Mouse (Mus musculus): ENCODE measurements around the gene Pmp22. TPM values are rescaled to one million over a fixed set of nuclear protein-coding genes. Genes with fewer than 3 reads are reported as not detected.

Pmp22 gene
- polyA plus RNA-seq, 1 experiment = not detected

GRCm38 (mm10) chr11:63103256-63103655 lies 25.5 kb upstream of the Pmp22 start:
- Histone ChIP-seq H3K4me1 (ENCODE audit: control insufficient read depth, insufficient read depth, low read length) (no peaks in the 10 kb centered on the region), H3K4me3 (ENCODE audit: insufficient read depth, low read depth, low read length) (no peak overlapping the region), H3K27ac (ENCODE audit: insufficient read depth, low read depth, low read length) (no peak overlapping the region)
- no peak for TF ChIP-seq CTCF (IDR thresholded peaks at IDR 0.05; ENCODE audit: insufficient read depth, low read depth, low read length)
- TF ChIP-seq POLR2A (IDR thresholded peaks at IDR 0.05; ENCODE audit: insufficient read depth, low read depth, low read length) = no peak
- 93% methylated on average over 7 of the region's 7 CpGs for WGBS

GRCm38 (mm10) chr11:63104026-63104425 lies 24.8 kb upstream of the Pmp22 start:
- H3K4me3 ChIP-seq (ENCODE audit: insufficient read depth, low read depth, low read length) = no peak overlapping the region
- no peak for TF ChIP-seq POLR2A (IDR thresholded peaks at IDR 0.05; ENCODE audit: insufficient read depth, low read depth, low read length)
- no peak for TF ChIP-seq CTCF (IDR thresholded peaks at IDR 0.05; ENCODE audit: insufficient read depth, low read depth, low read length)
- no peak overlapping the region for H3K27ac ChIP-seq (ENCODE audit: insufficient read depth, low read depth, low read length)
- 85% methylated on average over 2 of the region's 2 CpGs for WGBS
- no peaks in the 10 kb centered on the region for H3K4me1 ChIP-seq (ENCODE audit: control insufficient read depth, insufficient read depth, low read length)

GRCm38 (mm10) chr11:63109230-63109775 lies 19.5 kb upstream of the Pmp22 start:
- TF ChIP-seq POLR2A (IDR thresholded peaks at IDR 0.05; ENCODE audit: insufficient read depth, low read depth, low read length) = no peak
- TF ChIP-seq CTCF (IDR thresholded peaks at IDR 0.05; ENCODE audit: insufficient read depth, low read depth, low read length) = no peak
- H3K4me3 ChIP-seq (ENCODE audit: insufficient read depth, low read depth, low read length) = no peak overlapping the region
- H3K4me1 ChIP-seq (ENCODE audit: control insufficient read depth, insufficient read depth, low read length) = no peaks in the 10 kb centered on the region
- WGBS = 70% methylated on average over 1 of the region's 1 CpGs
- no peak overlapping the region for H3K27ac ChIP-seq (ENCODE audit: insufficient read depth, low read depth, low read length)

- H3K4me1 ChIP-seq (ENCODE audit: control insufficient read depth, insufficient read depth, low read length) = no peaks in the 10 kb centered on the region
- WGBS = 93% methylated on average over 3 of the region's 3 CpGs
- TF ChIP-seq POLR2A (IDR thresholded peaks at IDR 0.05; ENCODE audit: insufficient read depth, low read depth, low read length) (no peak), CTCF (IDR thresholded peaks at IDR 0.05; ENCODE audit: insufficient read depth, low read depth, low read length) (no peak)
- no peak overlapping the region for H3K27ac ChIP-seq (ENCODE audit: insufficient read depth, low read depth, low read length)
- H3K4me3 ChIP-seq (ENCODE audit: insufficient read depth, low read depth, low read length) = no peak overlapping the region
Observed at GRCm38 (mm10) chr11:63110329-63110728, 18.5 kb upstream of the Pmp22 start.

GRCm38 (mm10) chr11:63114807-63115641 lies 13.8 kb upstream of the Pmp22 start:
- Histone ChIP-seq H3K4me1 (ENCODE audit: control insufficient read depth, insufficient read depth, low read length) (no peaks in the 10 kb centered on the region), H3K4me3 (ENCODE audit: insufficient read depth, low read depth, low read length) (no peak overlapping the region), H3K27ac (ENCODE audit: insufficient read depth, low read depth, low read length) (no peak overlapping the region)
- WGBS = 81% methylated on average over 8 of the region's 8 CpGs
- TF ChIP-seq POLR2A (IDR thresholded peaks at IDR 0.05; ENCODE audit: insufficient read depth, low read depth, low read length) = no peak
- TF ChIP-seq CTCF (IDR thresholded peaks at IDR 0.05; ENCODE audit: insufficient read depth, low read depth, low read length) = no peak

GRCm38 (mm10) chr11:63116652-63117051 lies 12.1 kb upstream of the Pmp22 start:
- Histone ChIP-seq H3K4me3 (ENCODE audit: insufficient read depth, low read depth, low read length) (no peak overlapping the region), H3K4me1 (ENCODE audit: control insufficient read depth, insufficient read depth, low read length) (no peaks in the 10 kb centered on the region), H3K27ac (ENCODE audit: insufficient read depth, low read depth, low read length) (no peak overlapping the region)
- WGBS = 96% methylated on average over 5 of the region's 5 CpGs
- TF ChIP-seq POLR2A (IDR thresholded peaks at IDR 0.05; ENCODE audit: insufficient read depth, low read depth, low read length) = no peak
- TF ChIP-seq CTCF (IDR thresholded peaks at IDR 0.05; ENCODE audit: insufficient read depth, low read depth, low read length) = no peak

GRCm38 (mm10) chr11:63117266-63117665 lies 11.5 kb upstream of the Pmp22 start:
- Histone ChIP-seq H3K4me1 (ENCODE audit: control insufficient read depth, insufficient read depth, low read length) (no peaks in the 10 kb centered on the region), H3K4me3 (ENCODE audit: insufficient read depth, low read depth, low read length) (no peak overlapping the region), H3K27ac (ENCODE audit: insufficient read depth, low read depth, low read length) (no peak overlapping the region)
- TF ChIP-seq POLR2A (IDR thresholded peaks at IDR 0.05; ENCODE audit: insufficient read depth, low read depth, low read length) = no peak
- no peak for TF ChIP-seq CTCF (IDR thresholded peaks at IDR 0.05; ENCODE audit: insufficient read depth, low read depth, low read length)
- 97% methylated on average over 1 of the region's 1 CpGs for whole genome bisulfite sequencing

GRCm38 (mm10) chr11:63119791-63120190 lies 9.0 kb upstream of the Pmp22 start:
- H3K4me1 ChIP-seq (ENCODE audit: control insufficient read depth, insufficient read depth, low read length) = no peaks in the 10 kb centered on the region
- TF ChIP-seq POLR2A (IDR thresholded peaks at IDR 0.05; ENCODE audit: insufficient read depth, low read depth, low read length) (no peak), CTCF (IDR thresholded peaks at IDR 0.05; ENCODE audit: insufficient read depth, low read depth, low read length) (no peak)
- 90% methylated on average over 7 of the region's 7 CpGs for WGBS
- no peak overlapping the region for H3K27ac ChIP-seq (ENCODE audit: insufficient read depth, low read depth, low read length)
- no peak overlapping the region for H3K4me3 ChIP-seq (ENCODE audit: insufficient read depth, low read depth, low read length)

GRCm38 (mm10) chr11:63122249-63122648 lies 6.5 kb upstream of the Pmp22 start:
- TF ChIP-seq CTCF (IDR thresholded peaks at IDR 0.05; ENCODE audit: insufficient read depth, low read depth, low read length) (no peak), POLR2A (IDR thresholded peaks at IDR 0.05; ENCODE audit: insufficient read depth, low read depth, low read length) (no peak)
- Histone ChIP-seq H3K4me3 (ENCODE audit: insufficient read depth, low read depth, low read length) (no peak overlapping the region), H3K4me1 (ENCODE audit: control insufficient read depth, insufficient read depth, low read length) (no peaks in the 10 kb centered on the region), H3K27ac (ENCODE audit: insufficient read depth, low read depth, low read length) (no peak overlapping the region)
- 79% methylated on average over 2 of the region's 2 CpGs for WGBS

Measured in olfactory bulb, adult 2 months (tissue).